ENCODE assay signal across 11 mouse cellular contexts in genomic region chr17:66401596-66402265, GRCm38 (mm10). TPM values are rescaled to one million over a fixed set of nuclear protein-coding genes. Genes with fewer than 3 reads are reported as not detected.
DNase-seq lines count a peak whose midpoint lies in the region; ATAC-seq lines count a peak whose summit lies in the region.
"Had no signal": no experiment of that assay in that cellular context is flagged by ENCODE, and none has a peak within 500 bp of the region (broad histone marks: within the 10 kb centered on the region; RNA-seq: fewer than 3 reads in every experiment).

No protein-coding gene starts in this region.

- no peak for ATAC-seq in lung, embryonic 16.5 days (ENCODE audit: low read depth)
- no peak for ATAC-seq in hindbrain, embryonic 11.5 days (ENCODE audit: low FRiP score)
- ATAC-seq in granulocyte monocyte progenitor cell, adult 5-6 weeks (replicated peaks; ENCODE audit: poor library complexity, severe bottlenecking): no peak

- H3K9me3 ChIP-seq in lung, embryonic 16.5 days (ENCODE audit: control insufficient read depth, low read length): no peaks in the 10 kb centered on the region
- H3K9me3 ChIP-seq in hindbrain, embryonic 11.5 days (ENCODE audit: control insufficient read depth, low read length): no peaks in the 10 kb centered on the region
- H3K9me3 ChIP-seq: limb, embryonic 15.5 days had no signal

- H3K9ac ChIP-seq in lung, embryonic 16.5 days (ENCODE audit: low read length): peak overlapping the region; percentile 9; the same call in 1 of the 2 replicates
- no peak overlapping the region for H3K9ac ChIP-seq in hindbrain, embryonic 11.5 days (ENCODE audit: low read depth, low read length)
- H3K9ac ChIP-seq: limb, embryonic 15.5 days had no signal

- H3K4me2 ChIP-seq in lung, embryonic 16.5 days (ENCODE audit: low read depth, low read length): no peak overlapping the region
- H3K4me2 ChIP-seq in hindbrain, embryonic 11.5 days (replicated peaks; ENCODE audit: low read depth, low read length): no peak overlapping the region
- H3K4me2 ChIP-seq: limb, embryonic 15.5 days had no signal

- no peak for DNase-seq in lung, adult 18-20 months
- DNase-seq in cerebellum, postnatal 10 days: peak; percentile 77 to 82
- no peak for DNase-seq in hindbrain, embryonic 11.5 days (ENCODE audit: low spot score)
- peak; percentile 70 for DNase-seq in retina, postnatal 1 day
- DNase-seq in left cerebral cortex, adult 11 months (ENCODE audit: low spot score): no peak
- DNase-seq in lung, postnatal 25 days (ENCODE audit: low spot score): no peak
- DNase-seq: kidney, postnatal 14 days; thymus, adult 18-20 months had no signal

- H3K27me3 ChIP-seq in lung, embryonic 16.5 days (ENCODE audit: control insufficient read depth, insufficient read depth, low read depth, low read length): no peaks in the 10 kb centered on the region
- H3K27me3 ChIP-seq in hindbrain, embryonic 11.5 days (ENCODE audit: control insufficient read depth, insufficient read depth, low read length): no peaks in the 10 kb centered on the region
- H3K27me3 ChIP-seq: limb, embryonic 15.5 days had no signal

- WGBS in lung, embryonic 16.5 days: 51% methylated on average over 9 of the region's 9 CpGs
- WGBS in hindbrain, embryonic 11.5 days: 33% methylated on average over 9 of the region's 9 CpGs

- H3K36me3 ChIP-seq in lung, embryonic 16.5 days (ENCODE audit: control insufficient read depth, insufficient read depth, low read length): no peaks in the 10 kb centered on the region
- no peaks in the 10 kb centered on the region for H3K36me3 ChIP-seq in hindbrain, embryonic 11.5 days (ENCODE audit: control insufficient read depth, insufficient read depth, low read length)
- H3K36me3 ChIP-seq: limb, embryonic 15.5 days had no signal

- peaks cover 38% of the 10 kb centered on the region for H3K4me1 ChIP-seq in lung, embryonic 16.5 days (replicated peaks; ENCODE audit: control insufficient read depth, insufficient read depth, low read length)
- H3K4me1 ChIP-seq in hindbrain, embryonic 11.5 days (replicated peaks; ENCODE audit: control insufficient read depth, insufficient read depth, low read length): peaks cover 17% of the 10 kb centered on the region

- no peak overlapping the region for H3K4me3 ChIP-seq in lung, embryonic 16.5 days (ENCODE audit: low read length)
- H3K4me3 ChIP-seq in hindbrain, embryonic 11.5 days (ENCODE audit: low read depth, low read length): no peak overlapping the region
- H3K4me3 ChIP-seq: limb, embryonic 15.5 days had no signal

- peak overlapping the region; percentile 36; the same call in 1 of the 2 replicates for H3K27ac ChIP-seq in lung, embryonic 16.5 days (ENCODE audit: low read length)
- peak overlapping the region; percentile 33 for H3K27ac ChIP-seq in hindbrain, embryonic 11.5 days (ENCODE audit: low read depth, low read length)
- H3K27ac ChIP-seq: limb, embryonic 15.5 days had no signal

RNA-seq across cellular contexts. Expression of gene Mtcl1, which starts 47.8 kb away (rescaled TPM):
- 8.9 and 9.5 TPM in 2 replicates for polyA plus RNA-seq in lung, embryonic 16.5 days (2015; fragmentation: Nextera tagmentation; extraction: Ambion mirVana)
- polyA plus RNA-seq in hindbrain, embryonic 11.5 days (2014; fragmentation: Nextera tagmentation; extraction: Ambion mirVana): 47.9 and 59.8 TPM in 2 replicates
- not detected in 2 replicates for total RNA-seq in granulocyte monocyte progenitor cell, adult 5-6 weeks (2014; fragmentation: Nextera tagmentation)
- total RNA-seq in granulocyte monocyte progenitor cell, adult 5-6 weeks (2017): not detected in 2 replicates

Comparison
In these comparisons a context has a peak if more than half of its experiments do, and no peak if none do; other contexts are left out.
1. DNase-seq: peak in cerebellum, postnatal 10 days (2 of 2) and retina, postnatal 1 day (single experiment); none in lung, adult 18-20 months (0 of 2), hindbrain, embryonic 11.5 days (single experiment), left cerebral cortex, adult 11 months (single experiment) and lung, postnatal 25 days (single experiment).